Mouse (Mus musculus): Measurements from ENCODE around the gene Plekhb2.

The Plekhb2 gene

DNA sequence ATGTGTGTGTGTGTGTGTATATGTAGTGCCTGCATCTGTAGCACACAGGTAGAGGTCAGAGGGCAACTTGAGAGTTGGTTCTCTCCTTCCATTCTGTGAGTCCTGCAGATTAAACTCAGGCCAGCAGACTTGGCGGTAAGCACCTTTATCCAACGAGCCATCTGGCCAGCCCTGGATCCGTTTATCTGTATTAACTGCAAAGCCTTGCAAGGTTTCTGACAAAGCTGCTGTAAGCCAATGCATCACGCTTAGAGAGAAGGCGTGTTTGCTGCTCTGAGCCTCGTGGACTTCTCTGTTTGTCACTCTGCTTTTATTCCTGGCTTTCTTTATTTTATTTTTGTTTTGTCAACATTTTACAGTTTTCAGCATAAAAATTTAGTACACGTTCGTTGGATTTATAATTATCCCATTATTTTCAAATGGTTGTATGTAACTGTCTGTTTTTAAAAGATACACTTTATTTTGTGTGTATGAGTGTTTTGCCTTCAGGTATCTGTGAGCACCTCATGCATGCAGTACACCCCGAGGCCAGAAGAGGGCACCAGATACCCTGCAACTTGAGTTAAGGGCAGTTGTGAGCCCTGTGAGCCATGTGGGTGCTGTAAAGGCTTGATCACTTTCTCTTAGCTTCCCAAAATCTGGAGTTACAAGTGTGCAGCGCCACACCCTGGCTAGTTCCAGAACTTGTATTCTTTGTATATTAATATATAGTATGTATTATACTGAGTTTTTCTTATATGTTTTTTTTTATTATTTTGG, 17.2 kb downstream of the Plekhb2 start:
- in situ Hi-C loops (cut with MboI, MseI) = no loop called here

DNA sequence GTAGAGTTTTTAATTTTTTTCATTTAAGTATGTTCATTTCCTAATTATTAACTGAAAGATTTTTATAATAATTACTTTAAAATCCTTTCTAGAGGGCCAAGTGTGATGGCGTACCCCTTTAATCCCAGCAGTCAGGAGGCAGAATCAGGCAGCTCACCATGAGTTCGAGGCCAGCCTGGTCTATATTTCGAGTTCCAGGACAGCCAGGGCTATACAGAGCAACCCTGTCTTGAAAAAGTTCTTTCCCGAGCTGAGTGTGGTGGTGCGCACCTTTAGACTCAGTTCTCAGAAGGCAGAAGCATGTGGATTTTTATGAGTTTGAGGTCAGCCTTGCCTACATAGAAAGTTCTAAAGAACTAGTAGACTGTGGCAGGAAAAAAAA, 17.8 kb downstream of the Plekhb2 start:
- in situ Hi-C loops (cut with MboI, MseI) = no loop called here

DNA sequence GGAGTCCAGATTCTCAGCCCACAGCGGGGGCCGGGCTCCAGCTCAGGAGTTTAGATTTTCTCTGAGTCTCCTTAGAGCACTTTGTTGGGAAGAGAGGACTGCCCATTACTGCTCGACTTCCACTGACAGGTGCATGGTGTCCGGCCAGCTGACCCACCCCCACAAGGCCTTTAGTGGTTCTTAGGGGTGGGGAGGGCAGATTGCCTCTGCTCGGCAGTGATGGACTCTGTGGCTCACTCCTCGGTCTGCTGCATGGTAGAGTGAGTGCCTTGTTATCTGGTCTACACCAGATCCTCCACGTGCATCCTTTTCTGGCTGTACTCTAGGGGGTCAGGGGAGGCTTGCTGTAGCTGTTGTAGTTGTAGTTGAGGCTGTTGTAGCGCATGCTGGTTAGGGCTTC, 18.6 kb downstream of the Plekhb2 start:
- in situ Hi-C loops (cut with MboI, MseI) = no loop called here

- in situ Hi-C loops (cut with MboI, MseI) = no loop called here
Measured at GRCm38 (mm10) chr1:34869231-34869630, 19.5 kb downstream of the Plekhb2 start.

DNA sequence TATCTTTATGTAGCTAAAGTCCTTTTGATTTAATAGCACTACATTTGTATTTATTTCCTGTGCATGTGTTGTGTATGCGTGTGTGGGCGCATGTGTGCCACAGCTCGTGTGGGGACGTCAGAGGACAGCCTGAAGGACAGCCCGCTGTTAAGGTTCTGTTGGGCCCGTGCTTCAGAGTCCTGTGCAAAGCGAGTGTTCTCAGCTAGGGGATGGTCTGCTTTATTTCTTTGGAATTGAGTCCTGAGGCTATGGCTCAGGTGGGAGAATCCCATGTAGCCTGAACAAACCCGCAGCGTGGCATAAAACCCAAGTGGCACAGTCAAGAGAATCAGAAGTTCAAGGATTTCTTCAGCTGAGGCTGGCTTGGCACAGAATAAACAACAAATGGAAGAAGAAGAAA, 21.4 kb downstream of the Plekhb2 start:
- in situ Hi-C loops (cut with MboI, MseI) = no loop called here

- in situ Hi-C loops (cut with MboI, MseI) = no loop called here
Measured at GRCm38 (mm10) chr1:34873551-34873950, 23.8 kb downstream of the Plekhb2 start.

- in situ Hi-C loops (cut with MboI, MseI) = no loop called here
Measured at GRCm38 (mm10) chr1:34879611-34880010, 29.8 kb downstream of the Plekhb2 start.

DNA sequence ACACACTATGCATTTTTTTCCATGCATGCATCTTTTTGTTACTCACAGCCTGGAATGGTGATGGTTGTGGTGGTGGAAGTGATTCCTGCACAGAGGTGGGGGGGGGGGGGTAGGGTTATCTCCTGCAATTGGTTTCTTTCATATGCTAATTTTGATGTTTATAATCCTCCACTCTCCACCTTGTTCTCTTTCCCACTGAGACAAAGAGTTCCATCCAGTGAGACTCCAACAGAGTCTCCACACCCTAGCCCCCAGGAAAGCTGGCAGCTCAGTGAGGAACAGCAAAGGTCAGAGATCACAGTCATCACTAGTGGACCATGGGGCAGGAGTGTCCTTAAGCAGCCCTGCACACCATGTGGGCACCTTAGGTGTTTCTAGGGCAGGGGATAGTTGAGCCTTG, 34.0 kb downstream of the Plekhb2 start:
- in situ Hi-C loops (cut with MboI, MseI) = no loop called here

GRCm38 (mm10) chr1:34891559-34892289, 41.9 kb downstream of the Plekhb2 start:
- in situ Hi-C loops (cut with MboI, MseI) = loop anchor here (5.0 kb wide), 1 partner anchor 159 kb away; no protein-coding TSS in a partner anchor

- in situ Hi-C loops (cut with MboI, MseI) = loop anchor here (5.0 kb wide), 1 partner anchor 160 kb away; no protein-coding TSS in a partner anchor
Measured at GRCm38 (mm10) chr1:34892466-34892865, 42.7 kb downstream of the Plekhb2 start.

GRCm38 (mm10) chr1:34893331-34893730, 43.6 kb downstream of the Plekhb2 start:
- in situ Hi-C loops (cut with MboI, MseI) = loop anchor here (5.0 kb wide), 1 partner anchor 161 kb away; no protein-coding TSS in a partner anchor

- in situ Hi-C loops (cut with MboI, MseI) = loop anchor here (5.0 kb wide), 1 partner anchor 162 kb away; no protein-coding TSS in a partner anchor
Measured at GRCm38 (mm10) chr1:34893831-34894230, 44.1 kb downstream of the Plekhb2 start.

DNA sequence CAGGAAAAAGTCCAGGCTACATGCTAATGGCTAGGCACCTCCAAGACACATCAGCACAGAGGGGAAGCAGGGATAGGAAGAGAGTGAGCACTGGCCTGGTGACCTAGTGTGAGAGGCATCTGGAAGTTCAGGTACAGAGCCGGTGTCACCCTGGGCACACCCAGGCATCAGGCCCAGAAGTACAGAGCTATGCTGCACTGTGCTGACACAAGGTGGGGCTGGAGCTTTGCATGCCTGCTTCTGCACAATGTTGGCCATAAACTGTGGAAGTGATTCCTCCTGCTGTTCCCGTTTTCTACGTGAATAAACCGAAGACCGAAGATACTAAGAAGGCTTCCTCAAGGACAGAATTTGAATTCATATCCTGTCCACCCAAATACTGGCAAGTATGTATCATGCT, 46.3 kb downstream of the Plekhb2 start:
- in situ Hi-C loops (cut with MboI, MseI) = loop anchor here (5.0 kb wide), 1 partner anchor 1101 kb away; no protein-coding TSS in a partner anchor

DNA sequence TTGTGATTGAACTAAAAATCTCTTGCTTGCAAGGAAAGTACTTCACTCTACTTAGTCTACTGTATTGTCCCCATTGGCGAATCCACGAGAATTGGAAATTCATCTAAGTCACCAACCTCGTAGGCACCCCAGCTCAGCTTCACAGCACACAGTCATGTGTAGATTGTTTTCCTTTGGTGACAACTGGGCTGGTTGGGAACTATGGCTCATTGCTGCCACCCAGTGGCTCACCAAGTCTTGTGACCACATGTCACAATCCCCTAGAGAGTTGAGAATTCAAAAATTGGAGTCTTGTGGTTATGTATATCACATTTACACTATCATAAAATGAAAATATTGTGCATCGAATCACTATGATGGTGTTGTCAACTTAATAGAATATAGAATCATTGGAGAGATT, 47.1 kb downstream of the Plekhb2 start:
- in situ Hi-C loops (cut with MboI, MseI) = loop anchor here (5.0 kb wide), 1 partner anchor 1100 kb away; no protein-coding TSS in a partner anchor

GRCm38 (mm10) chr1:34928656-34929055, 78.9 kb downstream of the Plekhb2 start:
- in situ Hi-C loops (cut with MboI, MseI) = no loop called here
